Mouse (Mus musculus): Measurements from ENCODE around the gene Spo11.

- no peak for TF ChIP-seq HCFC1 (IDR thresholded peaks at IDR 0.05; ENCODE audit: borderline replicate concordance, insufficient read depth, low read length)
- TF ChIP-seq MAFK (IDR thresholded peaks at IDR 0.05; ENCODE audit: insufficient read depth, low read depth, low read length) = no peak
- TF ChIP-seq ZNF384 (IDR thresholded peaks at IDR 0.05; ENCODE audit: low read depth, low read length) = no peak
- no peak for TF ChIP-seq ZC3H11A (IDR thresholded peaks at IDR 0.05; ENCODE audit: borderline replicate concordance, low read depth, low read length)
Measured at GRCm38 (mm10) chr2:172960350-172960749, 17.1 kb upstream of the Spo11 start.
